Mouse (Mus musculus): ENCODE results near the gene 9130213A22Rik. TPM values are rescaled to one million over a fixed set of nuclear protein-coding genes. Genes with fewer than 3 reads are reported as not detected.

9130213A22Rik gene
- polyA plus RNA-seq, 2 experiments = 0.41 to 1.1 TPM

GRCm38 (mm10) chr11:69077316-69077715, 45.1 kb downstream of the 9130213A22Rik start:
- H3K27me3 ChIP-seq (ENCODE audit: control insufficient read depth, insufficient read depth, low read length) = no peaks in the 10 kb centered on the region
- no peak overlapping the region for H3K4me3 ChIP-seq (replicated peaks; ENCODE audit: low read length)
- peaks cover 13% of the 10 kb centered on the region for H3K4me1 ChIP-seq (ENCODE audit: control insufficient read depth, insufficient read depth, low read length)
- TF ChIP-seq POLR2A (IDR thresholded peaks at IDR 0.05; ENCODE audit: borderline replicate concordance, extremely low read depth, insufficient read depth, insufficient read length) = no peak
- no peak overlapping the region for H3K9ac ChIP-seq (ENCODE audit: low read depth, low read length, severe bottlenecking)
- no peaks in the 10 kb centered on the region for H3K36me3 ChIP-seq (ENCODE audit: control insufficient read depth, insufficient read depth, low read length)
- 89% methylated on average over 9 of the region's 9 CpGs for WGBS
- H3K4me2 ChIP-seq (replicated peaks; ENCODE audit: low read depth, low read length, severe bottlenecking) = no peak overlapping the region
- H3K27ac ChIP-seq (replicated peaks; ENCODE audit: low read depth, low read length) = no peak overlapping the region
- H3K9me3 ChIP-seq (ENCODE audit: control insufficient read depth, low read length) = no peaks in the 10 kb centered on the region
- ATAC-seq (ENCODE audit: low FRiP score, low read depth) (no peak), DNase-seq (ENCODE audit: low spot score) (no peak)

- Histone ChIP-seq H3K27me3 (ENCODE audit: control insufficient read depth, insufficient read depth, low read length) (no peaks in the 10 kb centered on the region), H3K4me3 (replicated peaks; ENCODE audit: low read length) (no peak overlapping the region), H3K27ac (replicated peaks; ENCODE audit: low read depth, low read length) (no peak overlapping the region), H3K36me3 (ENCODE audit: control insufficient read depth, insufficient read depth, low read length) (no peaks in the 10 kb centered on the region), H3K4me1 (ENCODE audit: control insufficient read depth, insufficient read depth, low read length) (peaks cover 13% of the 10 kb centered on the region), H3K9me3 (ENCODE audit: control insufficient read depth, low read length) (no peaks in the 10 kb centered on the region), H3K9ac (ENCODE audit: low read depth, low read length, severe bottlenecking) (no peak overlapping the region), H3K4me2 (replicated peaks; ENCODE audit: low read depth, low read length, severe bottlenecking) (no peak overlapping the region)
- no peak for TF ChIP-seq POLR2A (IDR thresholded peaks at IDR 0.05; ENCODE audit: borderline replicate concordance, extremely low read depth, insufficient read depth, insufficient read length)
- no peak for DNase-seq (ENCODE audit: low spot score)
- WGBS = 71% methylated on average over 5 of the region's 5 CpGs
- no peak for ATAC-seq (ENCODE audit: low FRiP score, low read depth)
These were observed 45.8 kb downstream of the 9130213A22Rik start for GRCm38 (mm10) chr11:69076572-69076971.

GRCm38 (mm10) chr11:69075764-69076479, 46.5 kb downstream of the 9130213A22Rik start:
- no peaks in the 10 kb centered on the region for H3K27me3 ChIP-seq (ENCODE audit: control insufficient read depth, insufficient read depth, low read length)
- no peaks in the 10 kb centered on the region for H3K36me3 ChIP-seq (ENCODE audit: control insufficient read depth, insufficient read depth, low read length)
- no peak overlapping the region for H3K4me3 ChIP-seq (replicated peaks; ENCODE audit: low read length)
- DNase-seq (ENCODE audit: low spot score) = no peak
- H3K9ac ChIP-seq (ENCODE audit: low read depth, low read length, severe bottlenecking) = no peak overlapping the region
- TF ChIP-seq POLR2A (IDR thresholded peaks at IDR 0.05; ENCODE audit: borderline replicate concordance, extremely low read depth, insufficient read depth, insufficient read length) = no peak
- WGBS = 59% methylated on average over 8 of the region's 9 CpGs
- H3K4me2 ChIP-seq (replicated peaks; ENCODE audit: low read depth, low read length, severe bottlenecking) = no peak overlapping the region
- no peak for ATAC-seq (ENCODE audit: low FRiP score, low read depth)
- peaks cover 17% of the 10 kb centered on the region for H3K4me1 ChIP-seq (ENCODE audit: control insufficient read depth, insufficient read depth, low read length)
- H3K9me3 ChIP-seq (ENCODE audit: control insufficient read depth, low read length) = no peaks in the 10 kb centered on the region
- H3K27ac ChIP-seq (replicated peaks; ENCODE audit: low read depth, low read length) = no peak overlapping the region

- no peak overlapping the region for H3K27ac ChIP-seq (replicated peaks; ENCODE audit: low read depth, low read length)
- TF ChIP-seq POLR2A (IDR thresholded peaks at IDR 0.05; ENCODE audit: borderline replicate concordance, extremely low read depth, insufficient read depth, insufficient read length) = no peak
- no peak for ATAC-seq (ENCODE audit: low FRiP score, low read depth)
- H3K4me1 ChIP-seq (ENCODE audit: control insufficient read depth, insufficient read depth, low read length) = peaks cover 21% of the 10 kb centered on the region
- H3K4me3 ChIP-seq (replicated peaks; ENCODE audit: low read length) = no peak overlapping the region
- no peaks in the 10 kb centered on the region for H3K27me3 ChIP-seq (ENCODE audit: control insufficient read depth, insufficient read depth, low read length)
- no peak for DNase-seq (ENCODE audit: low spot score)
- H3K9me3 ChIP-seq (ENCODE audit: control insufficient read depth, low read length) = no peaks in the 10 kb centered on the region
- no peaks in the 10 kb centered on the region for H3K36me3 ChIP-seq (ENCODE audit: control insufficient read depth, insufficient read depth, low read length)
- H3K4me2 ChIP-seq (replicated peaks; ENCODE audit: low read depth, low read length, severe bottlenecking) = no peak overlapping the region
- H3K9ac ChIP-seq (ENCODE audit: low read depth, low read length, severe bottlenecking) = no peak overlapping the region
- 49% methylated on average over 2 of the region's 2 CpGs for WGBS
These were observed 47.7 kb downstream of the 9130213A22Rik start for GRCm38 (mm10) chr11:69074776-69075069.

GRCm38 (mm10) chr11:69073951-69074775, 48.2 kb downstream of the 9130213A22Rik start:
- peak overlapping the region; percentile 90 for H3K27ac ChIP-seq (replicated peaks; ENCODE audit: low read depth, low read length)
- H3K9ac ChIP-seq (ENCODE audit: low read depth, low read length, severe bottlenecking) = no peak overlapping the region
- TF ChIP-seq POLR2A (IDR thresholded peaks at IDR 0.05; ENCODE audit: borderline replicate concordance, extremely low read depth, insufficient read depth, insufficient read length) = no peak
- H3K9me3 ChIP-seq (ENCODE audit: control insufficient read depth, low read length) = no peaks in the 10 kb centered on the region
- peaks cover 22% of the 10 kb centered on the region for H3K4me1 ChIP-seq (ENCODE audit: control insufficient read depth, insufficient read depth, low read length)
- DNase-seq (ENCODE audit: low spot score) = no peak
- H3K4me3 ChIP-seq (replicated peaks; ENCODE audit: low read length) = no peak overlapping the region; the same call in 1 of the 2 replicates
- H3K4me2 ChIP-seq (replicated peaks; ENCODE audit: low read depth, low read length, severe bottlenecking) = peak overlapping the region; percentile 39; the same call in 1 of the 2 replicates
- no peak for ATAC-seq (ENCODE audit: low FRiP score, low read depth)
- H3K27me3 ChIP-seq (ENCODE audit: control insufficient read depth, insufficient read depth, low read length) = no peaks in the 10 kb centered on the region
- H3K36me3 ChIP-seq (ENCODE audit: control insufficient read depth, insufficient read depth, low read length) = no peaks in the 10 kb centered on the region
- WGBS = 42% methylated on average over 6 of the region's 6 CpGs
